Mouse (Mus musculus): ENCODE results near the gene Tcfl5.

GRCm38 (mm10) chr2:180659353-180660150, 17.0 kb upstream of the Tcfl5 start:
- no peak for TF ChIP-seq CTCF (IDR thresholded peaks at IDR 0.05)
- TF ChIP-seq EP300 (IDR thresholded peaks at IDR 0.05), result no peak
